ENCODE assay signal across 8 mouse cellular contexts in the genomic region with DNA sequence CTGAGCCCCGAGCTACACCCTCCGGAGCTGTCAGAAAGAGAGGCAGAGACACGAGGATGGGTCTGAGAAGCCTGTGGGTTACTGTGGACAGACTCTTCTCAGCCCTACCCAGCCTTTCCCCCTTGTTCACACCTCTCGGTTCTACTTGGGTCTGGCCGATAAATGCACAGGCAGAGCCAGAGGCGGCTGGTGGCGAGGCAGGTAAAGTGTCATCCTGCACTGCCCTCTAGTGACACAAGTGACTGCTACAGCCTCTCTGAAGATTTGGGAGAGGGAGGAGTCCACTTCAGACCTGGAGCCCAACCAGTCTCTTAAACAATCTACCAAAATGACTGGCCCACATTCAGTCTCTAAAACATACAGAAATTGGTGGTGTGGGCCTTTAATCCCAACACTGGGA. TPM values are rescaled to one million over a fixed set of nuclear protein-coding genes. Genes with fewer than 3 reads are reported as not detected.
DNase-seq lines count a peak whose midpoint lies in the region; ATAC-seq and TF ChIP-seq lines count a peak whose summit lies in the region.

No protein-coding gene starts in this region.

- H3K4me1 ChIP-seq in embryonic facial prominence, embryonic 14.5 days (ENCODE audit: control insufficient read depth, insufficient read depth, low read length): peaks cover 1% of the 10 kb centered on the region
- H3K4me1 ChIP-seq in heart, embryonic 10.5 days: peaks cover 52% of the 10 kb centered on the region
- peaks cover 23% of the 10 kb centered on the region for H3K4me1 ChIP-seq in kidney, embryonic 15.5 days
- H3K4me1 ChIP-seq in liver, adult 2 months (ENCODE audit: control insufficient read depth, insufficient read depth, low read length): no peaks in the 10 kb centered on the region
- peaks cover 1% of the 10 kb centered on the region for H3K4me1 ChIP-seq in stomach, embryonic 16.5 days (ENCODE audit: control insufficient read depth, insufficient read depth, low read length)

- H3K79me3 ChIP-seq in C2C12 (ENCODE audit: low read depth): no peaks in the 10 kb centered on the region

- no peaks in the 10 kb centered on the region for H3K27me3 ChIP-seq in C2C12 (ENCODE audit: control insufficient read depth, insufficient read depth, insufficient read length)
- no peaks in the 10 kb centered on the region for H3K27me3 ChIP-seq in embryonic facial prominence, embryonic 14.5 days (replicated peaks; ENCODE audit: control insufficient read depth, insufficient read depth, low read length)
- H3K27me3 ChIP-seq in heart, embryonic 10.5 days (ENCODE audit: insufficient read depth, poor library complexity, severe bottlenecking): peaks cover 14% of the 10 kb centered on the region
- H3K27me3 ChIP-seq in kidney, embryonic 15.5 days: 0 out of 2 replicates have a peak, but pooled peaks cover 2% of the 10 kb centered on the region
- H3K27me3 ChIP-seq in liver, adult 2 months (ENCODE audit: control insufficient read depth, insufficient read depth, low read length): no peaks in the 10 kb centered on the region
- H3K27me3 ChIP-seq in stomach, embryonic 16.5 days (ENCODE audit: control insufficient read depth, insufficient read depth, low read length): no peaks in the 10 kb centered on the region

- H3K9me3 ChIP-seq in embryonic facial prominence, embryonic 14.5 days (ENCODE audit: control insufficient read depth, low read length): no peaks in the 10 kb centered on the region
- H3K9me3 ChIP-seq in heart, embryonic 10.5 days: no peaks in the 10 kb centered on the region
- no peaks in the 10 kb centered on the region for H3K9me3 ChIP-seq in kidney, embryonic 15.5 days (replicated peaks)
- H3K9me3 ChIP-seq in stomach, embryonic 16.5 days (replicated peaks; ENCODE audit: control insufficient read depth, low read length): no peaks in the 10 kb centered on the region

- H3K36me3 ChIP-seq in C2C12 (ENCODE audit: control insufficient read depth, insufficient read depth): peaks cover 22% of the 10 kb centered on the region
- H3K36me3 ChIP-seq in embryonic facial prominence, embryonic 14.5 days (ENCODE audit: control insufficient read depth, insufficient read depth, low read length): peaks cover 50% of the 10 kb centered on the region
- H3K36me3 ChIP-seq in heart, embryonic 10.5 days: peaks cover 48% of the 10 kb centered on the region
- peaks cover 47% of the 10 kb centered on the region for H3K36me3 ChIP-seq in kidney, embryonic 15.5 days
- H3K36me3 ChIP-seq in liver, adult 2 months (ENCODE audit: control insufficient read depth, insufficient read depth, low read length): peaks cover 11% of the 10 kb centered on the region; the same call in 1 of the 2 replicates
- H3K36me3 ChIP-seq in stomach, embryonic 16.5 days (ENCODE audit: control insufficient read depth, insufficient read depth, low read length): no peaks in the 10 kb centered on the region

- DNase-seq in adrenal gland, postnatal 36 days: peak; percentile 79 to 80
- DNase-seq in embryonic facial prominence, embryonic 14.5 days (ENCODE audit: low spot score): peak; percentile 88
- DNase-seq in heart, embryonic 10.5 days (ENCODE audit: low spot score): peak; percentile 91
- peak; percentile 40 for DNase-seq in liver, adult 2 months (ENCODE audit: extremely low read depth, low read depth, low spot score)
- peak; percentile 80 to 82 for DNase-seq in natural killer cell, adult 2 months (ENCODE audit: low spot score in 2 of 2)

- 23% methylated on average over 7 of the region's 7 CpGs for WGBS in embryonic facial prominence, embryonic 14.5 days
- 27% methylated on average over 7 of the region's 7 CpGs for WGBS in heart, embryonic 10.5 days
- WGBS in kidney, embryonic 15.5 days: 30% methylated on average over 7 of the region's 7 CpGs
- WGBS in liver, adult 2 months: 43% methylated on average over 7 of the region's 7 CpGs
- WGBS in stomach, embryonic 16.5 days: 24% methylated on average over 7 of the region's 7 CpGs

- no peak overlapping the region for H3K9ac ChIP-seq in embryonic facial prominence, embryonic 14.5 days (ENCODE audit: low read depth, low read length)
- H3K9ac ChIP-seq in kidney, embryonic 15.5 days: no peak overlapping the region
- H3K9ac ChIP-seq in liver, adult 2 months (ENCODE audit: low read depth, low read length): no peak overlapping the region
- no peak overlapping the region for H3K9ac ChIP-seq in stomach, embryonic 16.5 days (ENCODE audit: low read length)

- peak; percentile 80 for ATAC-seq in embryonic facial prominence, embryonic 14.5 days (ENCODE audit: low read depth)
- peak; percentile 44; the same call in 1 of the 2 replicates for ATAC-seq in kidney, embryonic 15.5 days (replicated peaks; ENCODE audit: low FRiP score)
- ATAC-seq in stomach, embryonic 16.5 days (ENCODE audit: insufficient read depth, low FRiP score): peak; percentile 79; the same call in 1 of the 2 replicates

- H3ac ChIP-seq in C2C12 (ENCODE audit: control insufficient read depth, insufficient read length, low read depth): no peak overlapping the region

- H3K27ac ChIP-seq in embryonic facial prominence, embryonic 14.5 days (replicated peaks; ENCODE audit: low read depth, low read length): no peak overlapping the region
- H3K27ac ChIP-seq in heart, embryonic 10.5 days: no peak overlapping the region
- H3K27ac ChIP-seq in kidney, embryonic 15.5 days: no peak overlapping the region
- H3K27ac ChIP-seq in liver, adult 2 months (replicated peaks; ENCODE audit: insufficient read depth, low read depth, low read length): no peak overlapping the region
- no peak overlapping the region for H3K27ac ChIP-seq in stomach, embryonic 16.5 days (ENCODE audit: low read length)

- TF ChIP-seq CTCF in C2C12 (IDR thresholded peaks at IDR 0.05; ENCODE audit: control insufficient read depth, insufficient read depth, insufficient read length): peak; percentile 77
- TF ChIP-seq CTCF in liver, adult 2 months (IDR thresholded peaks at IDR 0.05; ENCODE audit: low read depth, low read length): peak; percentile 91

- no peak for TF ChIP-seq POLR2A in liver, adult 2 months (IDR thresholded peaks at IDR 0.05; ENCODE audit: extremely low read depth, insufficient read depth, low read length)

- no peak overlapping the region for H3K4me3 ChIP-seq in C2C12 (ENCODE audit: insufficient read depth, poor library complexity, severe bottlenecking)
- no peak overlapping the region for H3K4me3 ChIP-seq in embryonic facial prominence, embryonic 14.5 days (ENCODE audit: low read depth, low read length)
- no peak overlapping the region for H3K4me3 ChIP-seq in heart, embryonic 10.5 days
- H3K4me3 ChIP-seq in kidney, embryonic 15.5 days (replicated peaks): no peak overlapping the region
- no peak overlapping the region for H3K4me3 ChIP-seq in liver, adult 2 months (ENCODE audit: insufficient read depth, low read depth, low read length)
- no peak overlapping the region for H3K4me3 ChIP-seq in stomach, embryonic 16.5 days (replicated peaks; ENCODE audit: low read length)

- H3K4me2 ChIP-seq in embryonic facial prominence, embryonic 14.5 days (ENCODE audit: low read depth, low read length): no peak overlapping the region
- no peak overlapping the region for H3K4me2 ChIP-seq in kidney, embryonic 15.5 days
- no peak overlapping the region for H3K4me2 ChIP-seq in stomach, embryonic 16.5 days (ENCODE audit: low read depth, low read length)

- peaks cover under 1% of the 10 kb centered on the region for H3K79me2 ChIP-seq in C2C12 (ENCODE audit: control insufficient read depth, insufficient read depth)
- no peaks in the 10 kb centered on the region for H3K79me2 ChIP-seq in liver, adult 2 months (ENCODE audit: control insufficient read depth, insufficient read depth, low read length)

TF ChIP-seq in C2C12, 6 proteins besides CTCF, POLR2A, EP300 and RAD21:
- TF ChIP-seq MYOD1 (IDR thresholded peaks at IDR 0.05; ENCODE audit: control insufficient read depth, insufficient read length, low read depth): no peak
- no peak for TF ChIP-seq MYOG (IDR thresholded peaks at IDR 0.05; ENCODE audit: control insufficient read depth, extremely low read depth, insufficient read length)
- TF ChIP-seq USF1 (IDR thresholded peaks at IDR 0.05; ENCODE audit: low read depth): no peak
- TF ChIP-seq MAX (IDR thresholded peaks at IDR 0.05): no peak

RNA-seq across cellular contexts. Expression of a gene that starts 6.3 kb away (rescaled TPM):
- polyA plus RNA-seq in C2C12 (2012; fragmentation: generic; extraction: Trizol): 33.1 TPM
- total RNA-seq in adrenal gland, postnatal 36 days (2021): 10 to 100 TPM; 44.1 to 58.8 TPM
- polyA plus RNA-seq in embryonic facial prominence, embryonic 14.5 days (2014; fragmentation: Nextera tagmentation; extraction: Ambion mirVana): 65.5 and 83.4 TPM in 2 replicates
- polyA plus RNA-seq in heart, embryonic 10.5 days (2016; fragmentation: Nextera tagmentation; extraction: Ambion mirVana): 68.3 and 84.3 TPM in 2 replicates
- polyA plus RNA-seq in kidney, embryonic 15.5 days (2015; fragmentation: Nextera tagmentation; extraction: Ambion mirVana): 78.9 and 79.5 TPM in 2 replicates
- total RNA-seq in liver, adult 2 months (2014; rRNA removed): 44.1 and 52.2 TPM in 2 replicates
- 36.6 and 50.5 TPM in 2 replicates for polyA plus RNA-seq in liver, adult 2 months (2012; rRNA removed)
- 68.7 and 75.0 TPM in 2 replicates for polyA plus RNA-seq in stomach, embryonic 16.5 days (2015; fragmentation: Nextera tagmentation; extraction: Ambion mirVana)

RNA-seq across cellular contexts. Expression of a gene that starts 17.9 kb away (rescaled TPM):
- polyA plus RNA-seq in C2C12 (2012; fragmentation: generic; extraction: Trizol): 0.01 TPM
- under 1 TPM; 0.16 to 0.66 TPM for total RNA-seq in adrenal gland, postnatal 36 days (2021)
- 3.1 and 4.7 TPM in 2 replicates for polyA plus RNA-seq in embryonic facial prominence, embryonic 14.5 days (2014; fragmentation: Nextera tagmentation; extraction: Ambion mirVana)
- polyA plus RNA-seq in heart, embryonic 10.5 days (2016; fragmentation: Nextera tagmentation; extraction: Ambion mirVana): 0.90 and 1.5 TPM in 2 replicates
- polyA plus RNA-seq in kidney, embryonic 15.5 days (2015; fragmentation: Nextera tagmentation; extraction: Ambion mirVana): 37.6 and 38.7 TPM in 2 replicates
- total RNA-seq in liver, adult 2 months (2014; rRNA removed): 0.34 and 0.46 TPM in 2 replicates
- 0.60 and 0.64 TPM in 2 replicates for polyA plus RNA-seq in liver, adult 2 months (2012; rRNA removed)
- 70.8 and 81.7 TPM in 2 replicates for polyA plus RNA-seq in stomach, embryonic 16.5 days (2015; fragmentation: Nextera tagmentation; extraction: Ambion mirVana)

RNA-seq across cellular contexts. Expression of a gene that starts 33.8 kb away (rescaled TPM):
- 8.5 TPM for polyA plus RNA-seq in C2C12 (2012; fragmentation: generic; extraction: Trizol)
- 10 to 100 TPM; 29.6 to 34.2 TPM for total RNA-seq in adrenal gland, postnatal 36 days (2021)
- 26.8 and 27.4 TPM in 2 replicates for polyA plus RNA-seq in embryonic facial prominence, embryonic 14.5 days (2014; fragmentation: Nextera tagmentation; extraction: Ambion mirVana)
- polyA plus RNA-seq in heart, embryonic 10.5 days (2016; fragmentation: Nextera tagmentation; extraction: Ambion mirVana): 69.3 and 72.6 TPM in 2 replicates
- 34.3 and 42.6 TPM in 2 replicates for polyA plus RNA-seq in kidney, embryonic 15.5 days (2015; fragmentation: Nextera tagmentation; extraction: Ambion mirVana)
- total RNA-seq in liver, adult 2 months (2014; rRNA removed): 113 and 126 TPM in 2 replicates
- polyA plus RNA-seq in liver, adult 2 months (2012; rRNA removed): 170 and 175 TPM in 2 replicates
- polyA plus RNA-seq in stomach, embryonic 16.5 days (2015; fragmentation: Nextera tagmentation; extraction: Ambion mirVana): 70.7 and 76.8 TPM in 2 replicates

Comparison
In these comparisons a context has a peak if more than half of its experiments do, and no peak if none do; other contexts are left out.
1. DNase-seq: peak in every context shown above with its lines; median percentile 91 in heart, embryonic 10.5 days; 88 in embryonic facial prominence, embryonic 14.5 days; 81 in natural killer cell, adult 2 months; 80 in adrenal gland, postnatal 36 days; 40 in liver, adult 2 months.